Mouse (Mus musculus) heart, postnatal 0 days (tissue): ENCODE data around the gene Sept8. TPM values are rescaled to one million over a fixed set of nuclear protein-coding genes. Genes with fewer than 3 reads are reported as not detected.

Experiments used
- ATAC-seq: fragments of 200-750 bp; cut with Nextera tagmentation; 2 replicates; pipeline ENCODE4 v1.8.0; 2017; ENCODE audit warnings: low read depth, moderate number of reproducible peaks, moderate library complexity; ENCODE audit not compliant: insufficient read depth
- DNase-seq: peaks from one replicate; pipeline ENCODE4 v3.0.0-alpha.2; 2016; ENCODE audit warnings: low spot score
- H3K27ac ChIP-seq: fragments of 300-500 bp; sonication (generic); 2 replicates; pipeline ENCODE4 v1.5.1; 2014; ENCODE audit warnings: low read depth, mild to moderate bottlenecking
- H3K27me3 ChIP-seq: fragments of 300-500 bp; sonication (generic); 2 replicates; pipeline ENCODE4 v1.6.1; 2014; ENCODE audit warnings: low read length, mixed read lengths; ENCODE audit not compliant: control insufficient read depth, insufficient read depth
- H3K36me3 ChIP-seq: fragments of 300-500 bp; sonication (generic); replicated peaks from 2 replicates; pipeline ENCODE4 v1.6.1; 2014; ENCODE audit warnings: low read length, mixed read lengths; ENCODE audit not compliant: control insufficient read depth, insufficient read depth
- H3K4me1 ChIP-seq: fragments of 300-500 bp; sonication (generic); 2 replicates; pipeline ENCODE4 v1.6.1; 2014; ENCODE audit warnings: antibody characterized with exemption; ENCODE audit not compliant: control insufficient read depth, insufficient read depth
- H3K4me2 ChIP-seq: fragments of 300-500 bp; sonication (generic); 2 replicates; pipeline ENCODE4 v1.6.1; 2014; ENCODE audit warnings: low read depth, mild to moderate bottlenecking, low read length, moderate library complexity
- H3K4me3 ChIP-seq: fragments of 300-500 bp; sonication (generic); 2 replicates; pipeline ENCODE4 v1.5.1; 2014; ENCODE audit warnings: low read depth, low read length
- H3K9ac ChIP-seq: fragments of 300-500 bp; sonication (generic); replicated peaks from 2 replicates; pipeline ENCODE4 v1.6.1; 2014; ENCODE audit warnings: low read depth, low read length, mixed read lengths
- H3K9me3 ChIP-seq: fragments of 300-500 bp; sonication (generic); replicated peaks from 2 replicates; pipeline ENCODE4 v1.6.1; 2016; ENCODE audit warnings: low read length; ENCODE audit not compliant: control insufficient read depth
- CTCF ChIP-seq: IDR thresholded peaks from 2 replicates; pipeline ENCODE4 v1.5.1; 2016; ENCODE audit warnings: antibody characterized with exemption, control low read depth, low read depth
- EP300 ChIP-seq: IDR thresholded peaks from 2 replicates; pipeline ENCODE4 v1.6.1; 2016; ENCODE audit warnings: antibody characterized with exemption, low read depth
- WGBS: fragments of 180-500 bp; shearing (Covaris S2); extraction: QIAGEN DNeasy Blood & Tissue Kit; methylation state at CpG from one replicate; pipeline ENCODE4 v1.1.7; 2014; 5-methylcytosine and 5-hydroxymethylcytosine counted together
- polyA plus RNA-seq: library from polyadenylated mRNA; unstranded; fragments of >200 nt; fragmentation: Nextera tagmentation; extraction: Ambion mirVana; gene quantifications from 2 replicates; pipeline ENCODE4 v1.2.1, GENCODE M21; 2015
- total RNA-seq: library from RNA; depleted of rRNA; stranded (reverse); fragments of >200 nt; gene quantifications from 2 replicates; pipeline ENCODE4 v1.2.3, GENCODE M21; 2014; ENCODE audit warnings: low replicate concordance

Gene Sept8
- total and polyA plus RNA-seq, 2 experiments from 2014 or later: 11.5 to 47.1 TPM

DNA sequence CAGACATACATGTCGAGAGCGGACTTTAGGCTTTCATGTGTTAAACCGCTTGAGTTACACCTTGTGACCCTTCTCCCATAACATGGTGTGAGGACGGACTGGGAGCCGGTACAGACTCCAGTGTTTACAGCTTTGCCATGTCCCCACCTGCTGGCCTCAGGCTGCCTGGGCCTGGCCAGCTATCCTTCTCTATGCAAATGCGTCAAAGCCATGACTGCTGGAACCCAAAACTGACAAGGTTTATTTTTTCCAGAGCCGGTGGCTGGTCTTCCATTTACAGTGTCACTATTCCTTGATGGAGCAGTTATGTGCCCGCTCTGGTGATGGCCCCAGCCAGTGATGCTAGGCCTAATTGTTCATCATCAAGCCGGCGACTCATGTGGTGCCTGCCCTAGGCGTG is 22.2 kb downstream of the Sept8 start:
- WGBS: 83% methylated on average over 11 of the region's 11 CpGs
- Histone ChIP-seq H3K4me1 (no peaks in the 10 kb centered on the region), H3K4me3 (no peak overlapping the region), H3K27ac (no peak overlapping the region), H3K9me3 (no peaks in the 10 kb centered on the region), H3K27me3 (no peaks in the 10 kb centered on the region), H3K4me2 (no peak overlapping the region), H3K9ac (no peak overlapping the region), H3K36me3 (peaks cover 44% of the 10 kb centered on the region)
- no peak for DNase-seq
- TF ChIP-seq EP300 (no peak), CTCF (0 out of 2 replicates have a peak, but pooled peaks have one; percentile 12)
- ATAC-seq: no peak

- H3K9me3 ChIP-seq: no peaks in the 10 kb centered on the region
- ATAC-seq (no peak), DNase-seq (no peak)
- no peak overlapping the region for H3K9ac ChIP-seq
- no peak overlapping the region for H3K27ac ChIP-seq
- H3K4me2 ChIP-seq: no peak overlapping the region
- no peaks in the 10 kb centered on the region for H3K4me1 ChIP-seq
- TF ChIP-seq EP300: no peak
- no peak for TF ChIP-seq CTCF
- WGBS: 51% methylated on average over 7 of the region's 7 CpGs
- no peak overlapping the region for H3K4me3 ChIP-seq
- H3K36me3 ChIP-seq: peaks cover 27% of the 10 kb centered on the region
- H3K27me3 ChIP-seq: no peaks in the 10 kb centered on the region
Observed at GRCm38 (mm10) chr11:53543021-53543420, 24.0 kb downstream of the Sept8 start.

- Histone ChIP-seq H3K36me3 (peaks cover 2% of the 10 kb centered on the region), H3K4me1 (no peaks in the 10 kb centered on the region), H3K27ac (no peak overlapping the region), H3K9me3 (no peaks in the 10 kb centered on the region), H3K4me3 (no peak overlapping the region), H3K4me2 (no peak overlapping the region), H3K27me3 (no peaks in the 10 kb centered on the region), H3K9ac (no peak overlapping the region)
- 69% methylated on average over 6 of the region's 6 CpGs for WGBS
- TF ChIP-seq CTCF (no peak), EP300 (no peak)
- ATAC-seq (no peak), DNase-seq (no peak)
Observed at GRCm38 (mm10) chr11:53546271-53546670, 27.2 kb downstream of the Sept8 start.

DNA sequence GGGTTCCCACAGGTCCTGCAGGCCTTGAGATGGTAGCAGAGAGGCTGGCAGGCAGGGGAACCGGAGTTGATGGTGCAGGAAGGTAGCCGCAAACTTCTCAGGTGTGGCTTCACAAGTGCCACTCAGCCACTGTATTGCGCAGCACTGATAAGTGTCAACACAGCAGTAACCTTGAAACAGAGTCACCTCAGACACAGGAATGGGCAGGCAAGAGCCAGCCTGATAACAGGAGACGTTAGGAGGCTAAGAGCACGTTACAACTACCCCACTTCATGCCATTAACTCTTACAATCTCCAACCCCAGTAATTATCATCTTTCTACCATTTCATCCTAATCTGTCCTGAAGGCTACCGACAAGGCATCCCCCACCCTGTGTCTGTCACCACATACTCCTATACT is 28.5 kb downstream of the Sept8 start:
- peak; percentile 43; the same call in 1 of the 2 replicates for ATAC-seq
- WGBS: 32% methylated on average over 6 of the region's 6 CpGs

DNA sequence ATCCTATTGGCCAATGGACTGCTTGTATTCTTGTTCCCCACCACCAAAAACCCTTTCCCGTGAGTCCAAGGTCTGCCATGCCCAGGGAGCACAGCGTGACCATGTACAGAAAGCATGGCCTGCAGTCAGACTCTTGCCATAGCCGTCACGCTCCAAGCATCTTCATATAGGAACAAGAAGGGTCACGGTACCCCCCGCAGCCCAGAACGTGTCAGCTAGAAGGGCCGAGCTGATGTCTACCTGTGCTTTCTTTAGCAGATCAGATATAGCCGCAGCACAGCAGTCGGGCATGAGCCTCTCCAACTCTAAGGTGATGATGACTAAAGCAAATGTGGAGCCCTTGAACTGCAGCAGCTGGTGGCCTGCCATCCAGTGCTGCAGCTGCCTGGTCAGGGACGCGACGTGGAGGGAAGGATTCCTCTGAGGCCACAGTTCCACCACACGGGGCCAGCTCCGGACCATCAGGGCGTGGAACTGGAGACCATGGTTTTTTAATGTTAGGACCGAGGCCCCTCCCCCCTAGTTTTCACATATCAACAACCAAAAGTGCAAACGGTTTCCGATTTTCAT is 29.1 kb downstream of the Sept8 start:
- Histone ChIP-seq H3K27ac (no peak overlapping the region), H3K9me3 (0 out of 2 replicates have a peak, but pooled peaks cover 4% of the 10 kb centered on the region), H3K4me2 (no peak overlapping the region), H3K27me3 (no peaks in the 10 kb centered on the region), H3K4me1 (no peaks in the 10 kb centered on the region), H3K9ac (no peak overlapping the region), H3K36me3 (no peaks in the 10 kb centered on the region), H3K4me3 (no peak overlapping the region)
- 77% methylated on average over 19 of the region's 19 CpGs for WGBS
- DNase-seq (no peak), ATAC-seq (no peak)
- TF ChIP-seq EP300: no peak
- no peak for TF ChIP-seq CTCF

More for the DNA sequence above, 28.5 kb downstream of the Sept8 start:
- DNase-seq: no peak
- Histone ChIP-seq H3K4me3 (no peak overlapping the region), H3K27me3 (no peaks in the 10 kb centered on the region), H3K4me2 (no peak overlapping the region), H3K9ac (no peak overlapping the region), H3K36me3 (no peaks in the 10 kb centered on the region), H3K4me1 (no peaks in the 10 kb centered on the region), H3K9me3 (no peaks in the 10 kb centered on the region), H3K27ac (no peak overlapping the region)
- TF ChIP-seq CTCF (no peak), EP300 (no peak)

- 94% methylated on average over 1 of the region's 1 CpGs for WGBS
Observed at GRCm38 (mm10) chr11:53550714-53551113, 31.7 kb downstream of the Sept8 start.

More at GRCm38 (mm10) chr11:53550714-53551113, 31.7 kb downstream of the Sept8 start:
- TF ChIP-seq CTCF (no peak), EP300 (no peak)
- no peak overlapping the region for H3K4me2 ChIP-seq
- H3K9ac ChIP-seq: no peak overlapping the region
- H3K9me3 ChIP-seq: 0 out of 2 replicates have a peak, but pooled peaks cover 6% of the 10 kb centered on the region
- no peak for DNase-seq
- H3K4me1 ChIP-seq: no peaks in the 10 kb centered on the region
- H3K27ac ChIP-seq: no peak overlapping the region
- no peaks in the 10 kb centered on the region for H3K36me3 ChIP-seq
- ATAC-seq: no peak
- H3K4me3 ChIP-seq: no peak overlapping the region
- no peaks in the 10 kb centered on the region for H3K27me3 ChIP-seq
